Mouse (Mus musculus) liver, embryonic 14.5 days (tissue): ENCODE data around the gene Cabp1. TPM values are rescaled to one million over a fixed set of nuclear protein-coding genes. Genes with fewer than 3 reads are reported as not detected.

Source experiments
- ATAC-seq: fragments of 200-750 bp; cut with Nextera tagmentation; 2 replicates; pipeline ENCODE4 v1.8.0; 2017; ENCODE audit warnings: moderate number of reproducible peaks, mild to moderate bottlenecking, moderate library complexity; ENCODE audit not compliant: insufficient read depth
- DNase-seq, 3 experiments: peaks; one replicate each; pipeline ENCODE4 v3.0.0-alpha.2; 2012 to 2013; ENCODE audit warnings: low read depth in 3 of 3, low spot score in 3 of 3
- H3K27ac ChIP-seq: fragments of 300-500 bp; sonication (generic); 2 replicates; pipeline ENCODE4 v1.5.1; 2014; ENCODE audit warnings: moderate library complexity, mild to moderate bottlenecking, control low read depth, inconsistent platforms
- H3K27me3 ChIP-seq: fragments of 300-500 bp; sonication (generic); 2 replicates; pipeline ENCODE4 v1.6.1; 2014; ENCODE audit warnings: mild to moderate bottlenecking, low read length, moderate library complexity; ENCODE audit not compliant: control insufficient read depth, insufficient read depth
- H3K36me3 ChIP-seq: fragments of 300-500 bp; sonication (generic); replicated peaks from 2 replicates; pipeline ENCODE4 v1.6.1; 2014; ENCODE audit warnings: low read depth; ENCODE audit not compliant: control insufficient read depth, insufficient read depth
- H3K4me1 ChIP-seq, 2 experiments: fragments of 200-500 bp in 1 of 2; fragments of 300-500 bp in 1 of 2; sonication (generic) in 1 of 2; replicated peaks; 2 replicates each; pipeline ENCODE4 v1.6.1; 2012 to 2014; ENCODE audit warnings: antibody characterized with exemption in 1 of 2, inconsistent platforms in 1 of 2, low read length in 1 of 2; ENCODE audit not compliant: control insufficient read depth in 2 of 2, insufficient read depth in 2 of 2
- H3K4me2 ChIP-seq: fragments of 300-500 bp; sonication (generic); 2 replicates; pipeline ENCODE4 v1.6.1; 2014; ENCODE audit warnings: low read depth, mild to moderate bottlenecking, control low read depth, moderate library complexity
- H3K4me3 ChIP-seq, 2 experiments: fragments of 200-500 bp in 1 of 2; fragments of 300-500 bp in 1 of 2; sonication (generic) in 1 of 2; 2 replicates each; pipeline ENCODE4 v1.5.1; 2012 to 2014; ENCODE audit warnings: low read depth in 2 of 2, low read length in 2 of 2, mild to moderate bottlenecking in 2 of 2, control low read depth in 1 of 2, inconsistent platforms in 1 of 2, moderate library complexity in 1 of 2; ENCODE audit not compliant: insufficient read depth in 1 of 2
- H3K9ac ChIP-seq: fragments of 300-500 bp; sonication (generic); replicated peaks from 2 replicates; pipeline ENCODE4 v1.6.1; 2014; ENCODE audit warnings: mild to moderate bottlenecking, control low read depth, moderate library complexity
- H3K9me3 ChIP-seq: fragments of 300-500 bp; sonication (generic); 2 replicates; pipeline ENCODE4 v1.6.1; 2016; ENCODE audit warnings: low read length, mixed read lengths; ENCODE audit not compliant: control insufficient read depth
- CTCF ChIP-seq: IDR thresholded peaks from 2 replicates; pipeline ENCODE4 v1.5.1; 2016; ENCODE audit warnings: antibody characterized with exemption, low read depth, control low read depth
- EP300 ChIP-seq: IDR thresholded peaks from 2 replicates; pipeline ENCODE4 v1.6.1; 2016; ENCODE audit warnings: antibody characterized with exemption, low read depth
- WGBS: fragments of 180-500 bp; shearing (Covaris S2); extraction: QIAGEN DNeasy Blood & Tissue Kit; methylation state at CpG from one replicate; pipeline ENCODE4 v1.1.7; 2014; ENCODE audit not compliant: insufficient replicate concordance; 5-methylcytosine and 5-hydroxymethylcytosine counted together
- polyA plus RNA-seq, 2 experiments: library from polyadenylated mRNA; depleted of rRNA in 1 of 2; stranded (reverse) in 1 of 2; unstranded in 1 of 2; fragments of >200 nt; fragmentation: Nextera tagmentation in 1 of 2; extraction: Ambion mirVana in 1 of 2; gene quantifications; 2 replicates each; pipeline versions ENCODE4 v1.2.1 to v1.2.3; 2012 to 2014

Gene Cabp1
- polyA plus RNA-seq, 2 experiments = 0.13 to 0.14 TPM

DNA sequence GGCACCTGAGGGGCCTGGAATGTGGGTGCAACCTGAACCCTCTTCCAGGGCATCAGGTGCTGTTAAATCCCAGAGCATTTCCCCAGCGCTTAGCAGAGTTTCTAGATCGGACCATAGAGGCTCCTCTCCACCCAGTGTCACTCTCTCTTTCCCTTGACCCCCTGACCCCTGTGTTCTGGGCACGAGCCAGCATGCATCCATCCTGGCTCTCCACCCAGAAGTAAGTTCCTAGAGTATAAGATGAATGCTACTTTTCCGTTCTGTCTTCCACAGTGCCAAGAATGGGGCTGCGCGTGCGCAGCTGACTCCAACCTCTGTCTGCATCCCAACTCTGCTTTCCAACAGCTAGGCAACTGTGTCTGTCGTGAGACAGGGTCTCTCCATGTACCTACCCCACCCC, 24.0 kb downstream of the Cabp1 start:
- Histone ChIP-seq H3K27me3 (no peaks in the 10 kb centered on the region), H3K36me3 (no peaks in the 10 kb centered on the region), H3K4me2 (no peak overlapping the region), H3K9me3 (no peaks in the 10 kb centered on the region), H3K9ac (no peak overlapping the region), H3K27ac (no peak overlapping the region), H3K4me1 (peaks cover 0 to 14% of the 10 kb centered on the region in 2 experiments; a peak in 2 of 4 replicates), H3K4me3 (no peak overlapping the region)
- DNase-seq = no peak
- no peak for ATAC-seq
- WGBS = 73% methylated on average over 8 of the region's 8 CpGs
- TF ChIP-seq EP300 (no peak), CTCF (no peak)

DNA sequence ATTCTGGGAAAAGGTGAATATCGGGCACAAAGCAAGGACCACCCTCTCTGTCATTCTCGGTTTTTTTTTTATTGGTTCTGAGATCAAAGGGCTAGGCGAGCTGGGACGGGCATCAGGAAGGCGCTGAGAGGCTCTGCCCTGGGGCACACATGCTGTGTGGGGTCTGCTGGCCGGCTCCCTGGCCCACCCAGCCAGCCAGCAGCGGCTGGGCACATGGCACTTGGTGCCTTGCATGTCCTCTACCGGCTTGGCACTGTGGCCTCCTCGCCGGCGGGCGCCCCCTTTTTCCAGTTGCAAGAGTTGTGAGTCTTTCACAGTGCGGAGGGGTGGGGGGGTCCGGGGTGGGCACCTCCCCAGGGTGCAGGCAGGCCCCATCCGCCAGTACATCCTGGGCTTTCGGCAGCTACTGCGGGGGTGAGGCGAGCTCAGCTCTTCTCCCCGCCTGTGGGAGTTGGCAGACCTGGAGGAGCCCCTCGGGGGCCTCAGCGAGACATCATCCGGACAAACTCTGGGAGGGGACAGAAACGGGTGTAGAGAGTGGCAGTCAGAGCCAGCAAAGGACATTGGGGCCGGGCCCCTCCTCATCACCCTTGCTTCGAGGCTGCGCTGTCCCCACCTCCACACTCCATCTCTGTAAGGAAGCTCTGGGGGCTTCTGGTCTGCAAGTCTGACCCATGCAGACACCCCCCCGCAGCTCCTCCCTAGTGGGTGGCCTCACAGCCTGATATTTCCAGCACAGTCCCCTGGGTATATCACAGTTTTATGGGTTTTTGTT, 25.4 kb downstream of the Cabp1 start:
- 55% methylated on average over 27 of the region's 27 CpGs for WGBS
- DNase-seq (no peak), ATAC-seq (no peak)
- no peaks in the 10 kb centered on the region for H3K27me3 ChIP-seq
- H3K9ac ChIP-seq = no peak overlapping the region
- no peaks in the 10 kb centered on the region for H3K9me3 ChIP-seq
- no peak for TF ChIP-seq EP300
- no peak for TF ChIP-seq CTCF
- no peak overlapping the region for H3K4me3 ChIP-seq
- H3K36me3 ChIP-seq = no peaks in the 10 kb centered on the region
- peaks cover 0 to 14% of the 10 kb centered on the region in 2 experiments; a peak in 2 of 4 replicates for H3K4me1 ChIP-seq
- no peak overlapping the region for H3K27ac ChIP-seq
- H3K4me2 ChIP-seq = no peak overlapping the region

DNA sequence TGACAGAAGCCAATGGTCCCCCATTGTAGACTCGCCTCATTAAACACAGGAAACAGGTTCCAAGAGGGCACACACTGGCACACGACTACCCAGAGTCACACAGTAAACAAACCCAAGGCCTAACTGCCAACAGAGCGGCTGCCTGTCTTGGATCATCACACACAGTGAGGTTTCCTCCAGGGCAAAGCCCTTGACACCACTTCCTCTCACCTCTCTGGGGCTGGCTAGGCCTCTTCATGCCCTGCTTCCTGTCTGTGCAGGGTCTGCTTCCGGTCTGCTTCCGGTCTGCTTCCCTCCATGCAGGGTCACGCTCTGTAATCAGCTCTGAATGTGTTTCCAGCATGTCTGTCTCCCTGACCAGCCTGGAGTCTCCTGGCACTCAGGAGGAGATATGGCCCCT, 26.8 kb downstream of the Cabp1 start:
- Histone ChIP-seq H3K9ac (no peak overlapping the region), H3K4me2 (no peak overlapping the region), H3K27ac (no peak overlapping the region), H3K4me1 (peaks cover 0 to 16% of the 10 kb centered on the region in 2 experiments; a peak in 2 of 4 replicates), H3K4me3 (no peak overlapping the region), H3K27me3 (no peaks in the 10 kb centered on the region), H3K9me3 (no peaks in the 10 kb centered on the region), H3K36me3 (no peaks in the 10 kb centered on the region)
- WGBS = 27% methylated on average over 6 of the region's 6 CpGs
- TF ChIP-seq EP300 (no peak), CTCF (no peak)
- ATAC-seq = 0 out of 2 replicates have a peak, but pooled peaks have one; percentile 18
- DNase-seq = no peak

DNA sequence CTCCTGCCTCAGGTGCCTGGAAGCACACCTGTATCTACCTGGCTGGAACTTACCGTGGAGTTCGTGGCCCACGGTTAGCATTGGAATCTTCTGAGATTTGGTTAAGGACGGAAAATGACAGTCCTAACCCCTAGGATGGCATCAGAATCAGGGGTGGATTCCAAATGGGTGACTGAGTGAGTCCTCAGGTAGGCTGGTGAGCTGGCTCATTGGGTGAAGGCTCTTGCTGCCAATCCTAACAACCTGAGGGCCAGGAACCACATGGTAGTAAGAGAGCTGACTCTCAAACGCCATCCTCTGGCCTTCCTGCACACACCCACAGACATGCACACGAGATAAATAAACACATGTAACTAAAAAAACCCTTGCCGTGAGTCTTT, 27.4 kb downstream of the Cabp1 start:
- H3K4me1 ChIP-seq = peaks cover 0 to 16% of the 10 kb centered on the region in 2 experiments; a peak in 2 of 4 replicates
- ATAC-seq (no peak), DNase-seq (no peak)
- TF ChIP-seq EP300 = no peak
- no peak overlapping the region for H3K9ac ChIP-seq
- no peaks in the 10 kb centered on the region for H3K36me3 ChIP-seq
- no peak overlapping the region for H3K27ac ChIP-seq
- H3K9me3 ChIP-seq = no peaks in the 10 kb centered on the region
- H3K27me3 ChIP-seq = no peaks in the 10 kb centered on the region
- H3K4me3 ChIP-seq = no peak overlapping the region
- H3K4me2 ChIP-seq = no peak overlapping the region
- 59% methylated on average over 7 of the region's 7 CpGs for WGBS

DNA sequence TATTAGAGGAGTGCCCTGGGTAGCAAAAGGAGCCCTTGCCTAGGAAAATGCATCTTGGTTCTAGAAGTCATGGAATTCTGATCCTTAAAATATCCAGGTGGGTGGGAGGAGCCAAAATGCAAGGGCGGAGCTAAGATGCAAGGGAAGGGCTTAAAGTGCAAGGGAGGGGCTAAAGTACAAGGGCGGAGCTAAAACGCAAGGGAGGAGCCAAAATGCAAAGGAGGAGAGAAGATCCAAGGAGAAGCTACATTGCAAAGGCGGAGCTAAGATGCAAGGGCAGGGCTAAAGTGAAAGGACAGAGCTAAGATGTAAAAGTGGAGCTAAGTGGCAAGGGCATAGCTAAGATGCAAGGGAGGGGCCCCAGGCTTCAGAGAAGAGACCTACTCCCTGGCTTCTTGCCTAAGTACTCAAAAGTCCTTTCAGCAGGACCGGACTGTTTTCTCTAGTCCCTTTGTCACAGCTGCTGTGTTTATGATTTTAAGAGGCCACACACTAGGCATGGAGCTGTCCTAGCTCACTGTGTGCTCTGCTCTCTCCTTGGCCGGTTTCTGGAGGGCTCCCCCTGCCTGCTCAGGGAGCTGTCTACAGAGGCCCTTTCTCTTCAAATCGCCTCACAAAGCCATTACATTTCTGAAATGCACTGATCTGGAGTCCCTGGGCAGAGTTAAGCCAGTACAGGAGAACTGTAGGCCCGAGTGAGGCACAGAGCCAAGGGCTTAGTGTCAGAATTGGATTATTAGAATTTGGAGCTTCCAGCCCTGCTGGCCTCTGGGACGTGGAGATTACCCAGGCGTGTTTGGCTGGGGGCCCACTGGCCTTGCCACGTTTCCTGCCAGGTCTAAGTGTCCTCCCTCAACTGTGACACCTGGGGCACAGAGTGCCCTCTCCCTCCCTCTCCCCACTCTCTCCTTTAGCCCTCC, 28.0 kb downstream of the Cabp1 start:
- H3K9ac ChIP-seq = no peak overlapping the region
- no peaks in the 10 kb centered on the region for H3K36me3 ChIP-seq
- no peak overlapping the region for H3K27ac ChIP-seq
- DNase-seq (no peak), ATAC-seq (no peak)
- TF ChIP-seq EP300 (no peak), CTCF (no peak)
- H3K4me1 ChIP-seq = peaks cover 0 to 19% of the 10 kb centered on the region in 2 experiments; a peak in 3 of 4 replicates
- 58% methylated on average over 11 of the region's 11 CpGs for WGBS
- H3K4me3 ChIP-seq = no peak overlapping the region
- no peak overlapping the region for H3K4me2 ChIP-seq
- no peaks in the 10 kb centered on the region for H3K9me3 ChIP-seq
- H3K27me3 ChIP-seq = no peaks in the 10 kb centered on the region
